Mouse (Mus musculus) left cerebral cortex, postnatal 36 days (tissue): ENCODE results near the gene Srsf3. TPM values are rescaled to one million over a fixed set of nuclear protein-coding genes. Genes with fewer than 3 reads are reported as not detected.
A peak's percentile ranks its signal among the peaks of the same experiment; 100 is the strongest.
"Not testable (repeated sequence)": the region's sequence is repeated elsewhere in the genome, so short reads cannot be mapped to it uniquely, and the experiment has no call there.

Experiments used
- DNase-seq, 2 experiments: peaks; one replicate each; pipeline ENCODE4 v3.0.0; 2021 to 2022; ENCODE audit warnings: low spot score in 2 of 2, mixed read lengths in 1 of 2
- intact Hi-C: fragments of 180-260 bp; cut with DNase I; formaldehyde crosslinking; loops from one replicate; pipeline ENCODE4 v1.15.1; 2025
- total RNA-seq, 2 experiments: library from RNA; stranded (reverse); gene quantifications; 2 replicates each; pipeline ENCODE4 v1.2.3; 2021

Srsf3 gene
- 100 to 1,000 TPM; 101 to 118 TPM for total RNA-seq

- intact Hi-C loops: loop anchor here (2.0 kb wide), 1 partner anchor 80 kb away; no protein-coding TSS in a partner anchor
- DNase-seq: peak; percentile 98 to 99
Measured at GRCm38 (mm10) chr17:29032274-29033069, at the start of gene Srsf3. Gene Srsf3, plus strand, starts transcription at chr17:29032628.

- intact Hi-C loops: no loop called here
- no peak for DNase-seq
Measured at GRCm38 (mm10) chr17:28984724-28985420, 47.6 kb upstream of the Srsf3 start.

GRCm38 (mm10) chr17:28986833-28987232 lies 45.6 kb upstream of the Srsf3 start:
- intact Hi-C loops: no loop called here
- no peak for DNase-seq

GRCm38 (mm10) chr17:28987713-28988112 lies 44.7 kb upstream of the Srsf3 start:
- no peak for DNase-seq
- intact Hi-C loops: no loop called here

- intact Hi-C loops: no loop called here
- DNase-seq: no peak
Measured at GRCm38 (mm10) chr17:28988291-28988690, 44.1 kb upstream of the Srsf3 start.

- intact Hi-C loops: no loop called here
- DNase-seq: no peak
Measured at GRCm38 (mm10) chr17:28988996-28989395, 43.4 kb upstream of the Srsf3 start.

GRCm38 (mm10) chr17:28990060-28990459 lies 42.4 kb upstream of the Srsf3 start:
- intact Hi-C loops: no loop called here
- no peak for DNase-seq

GRCm38 (mm10) chr17:28991286-28991685 lies 41.1 kb upstream of the Srsf3 start:
- no peak for DNase-seq
- intact Hi-C loops: no loop called here

GRCm38 (mm10) chr17:28992105-28992504 lies 40.3 kb upstream of the Srsf3 start:
- no peak for DNase-seq
- intact Hi-C loops: no loop called here

- intact Hi-C loops: not testable (repeated sequence)
Measured at GRCm38 (mm10) chr17:28993004-28993403, 39.4 kb upstream of the Srsf3 start.

GRCm38 (mm10) chr17:28994615-28995014 lies 37.8 kb upstream of the Srsf3 start:
- no peak for DNase-seq
- intact Hi-C loops: no loop called here

More at GRCm38 (mm10) chr17:28993004-28993403, 39.4 kb upstream of the Srsf3 start:
- DNase-seq: not testable (repeated sequence)

GRCm38 (mm10) chr17:29000465-29000864 lies 32.0 kb upstream of the Srsf3 start:
- no peak for DNase-seq
- intact Hi-C loops: no loop called here

GRCm38 (mm10) chr17:29003740-29004139 lies 28.7 kb upstream of the Srsf3 start:
- intact Hi-C loops: no loop called here

GRCm38 (mm10) chr17:29005002-29005401 lies 27.4 kb upstream of the Srsf3 start:
- intact Hi-C loops: no loop called here
- no peak for DNase-seq

More at GRCm38 (mm10) chr17:29003740-29004139, 28.7 kb upstream of the Srsf3 start:
- no peak for DNase-seq

GRCm38 (mm10) chr17:29006812-29007211 lies 25.6 kb upstream of the Srsf3 start:
- intact Hi-C loops: no loop called here
- no peak for DNase-seq

- intact Hi-C loops: no loop called here
- DNase-seq: peak in 1 of 2 experiments; percentile 20
Measured at GRCm38 (mm10) chr17:29007243-29007640, 25.2 kb upstream of the Srsf3 start.

- peak; percentile 94 for DNase-seq
- intact Hi-C loops: no loop called here
Measured at GRCm38 (mm10) chr17:29007641-29008325, 24.6 kb upstream of the Srsf3 start, which contains the start of gene Stk38. Gene Stk38, minus strand, starts transcription at chr17:29007995.

GRCm38 (mm10) chr17:29008326-29008650 lies 24.1 kb upstream of the Srsf3 start:
- intact Hi-C loops: no loop called here
- no peak for DNase-seq

GRCm38 (mm10) chr17:29009181-29009580 lies 23.2 kb upstream of the Srsf3 start:
- intact Hi-C loops: no loop called here
- DNase-seq: no peak

- intact Hi-C loops: no loop called here
- DNase-seq: no peak
Measured at GRCm38 (mm10) chr17:29014235-29014634, 18.2 kb upstream of the Srsf3 start.
